Mouse (Mus musculus) kidney, postnatal 36 days (tissue): ENCODE results near the gene Rnf43.
A peak's percentile ranks its signal among the peaks of the same experiment; 100 is the strongest.

Source experiments
- DNase-seq, 2 experiments: peaks; one replicate each; pipeline ENCODE4 v3.0.0; 2021 to 2022; ENCODE audit warnings: mixed read lengths in 2 of 2

Rnf43 gene

DNA sequence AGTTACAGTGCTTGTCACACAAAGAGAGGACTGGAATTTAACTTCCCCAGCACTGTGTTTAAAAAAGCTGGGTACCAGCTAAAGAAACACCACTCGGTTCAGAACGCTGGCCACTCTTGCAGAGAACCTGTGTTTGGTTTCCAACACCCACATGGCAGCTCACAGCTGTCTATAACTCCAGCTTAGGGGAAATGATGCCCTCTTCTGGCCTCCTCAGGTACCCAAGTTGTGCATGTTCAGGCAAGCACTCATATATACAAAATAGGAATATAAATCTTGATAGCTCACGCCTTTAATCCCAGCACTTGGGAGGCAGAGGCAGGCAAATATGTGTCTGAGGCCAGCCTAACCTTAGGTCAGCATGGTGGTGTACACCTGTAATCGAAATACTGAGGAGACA lies 53.5 kb downstream of the Rnf43 start:
- no peak for DNase-seq

DNA sequence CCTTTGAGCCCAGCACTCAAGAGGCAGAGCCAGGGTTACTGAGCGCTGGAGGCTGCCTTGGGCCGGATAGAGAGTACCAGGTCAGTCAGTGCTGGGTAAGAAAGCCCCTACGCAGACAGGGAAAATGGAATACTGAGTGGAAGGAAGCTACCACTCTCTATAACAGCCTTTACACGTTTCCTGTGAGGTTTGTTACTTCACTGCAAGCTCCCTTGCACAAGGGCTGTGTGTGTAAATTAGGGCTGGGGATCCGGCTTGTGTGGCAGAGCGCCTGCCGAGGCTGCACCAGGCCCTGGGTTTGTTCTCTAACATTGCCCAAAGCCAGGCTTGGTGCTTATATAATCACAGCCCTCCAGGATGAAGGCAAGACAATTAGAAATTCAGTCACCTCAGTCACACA lies 57.0 kb downstream of the Rnf43 start:
- no peak for DNase-seq

DNA sequence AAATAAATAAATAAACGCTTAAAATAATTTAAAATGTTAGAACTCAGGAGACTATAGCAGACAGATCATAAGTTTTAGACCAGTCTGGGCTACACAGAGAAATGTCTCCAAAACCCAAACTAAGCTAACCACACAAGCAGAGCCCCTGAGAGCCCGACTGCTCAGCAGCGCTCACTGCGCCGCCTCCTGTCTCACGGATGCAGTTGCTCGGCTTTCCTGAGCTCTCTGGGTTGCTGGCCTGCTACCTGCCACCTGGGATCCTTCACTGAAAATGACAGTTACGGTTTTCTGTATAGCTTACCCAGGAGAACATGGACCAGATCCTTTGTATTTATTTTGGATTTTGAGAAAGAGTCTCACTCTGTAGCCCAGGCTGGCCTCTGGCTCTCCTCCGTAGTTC lies 57.8 kb downstream of the Rnf43 start:
- no peak for DNase-seq

DNA sequence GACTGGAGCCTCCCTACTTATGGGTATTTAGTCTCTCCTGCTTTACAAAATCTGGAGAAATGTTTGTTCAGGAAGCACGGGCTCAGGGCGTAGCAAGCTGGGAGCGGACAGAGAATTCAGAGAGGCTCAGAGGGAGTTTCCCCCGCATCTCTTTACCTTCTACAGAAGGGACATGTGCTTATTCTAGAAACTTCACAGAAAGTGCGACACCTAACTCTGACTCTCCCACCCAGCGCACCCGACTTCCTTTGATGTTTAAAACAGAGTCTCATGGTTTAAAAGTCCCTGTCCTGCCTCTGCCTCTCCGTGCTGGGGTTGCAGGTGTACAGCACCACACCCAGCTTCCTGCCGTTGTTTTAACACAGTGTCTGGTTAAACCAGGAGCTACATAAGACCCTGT lies 58.3 kb downstream of the Rnf43 start:
- DNase-seq, result no peak

DNA sequence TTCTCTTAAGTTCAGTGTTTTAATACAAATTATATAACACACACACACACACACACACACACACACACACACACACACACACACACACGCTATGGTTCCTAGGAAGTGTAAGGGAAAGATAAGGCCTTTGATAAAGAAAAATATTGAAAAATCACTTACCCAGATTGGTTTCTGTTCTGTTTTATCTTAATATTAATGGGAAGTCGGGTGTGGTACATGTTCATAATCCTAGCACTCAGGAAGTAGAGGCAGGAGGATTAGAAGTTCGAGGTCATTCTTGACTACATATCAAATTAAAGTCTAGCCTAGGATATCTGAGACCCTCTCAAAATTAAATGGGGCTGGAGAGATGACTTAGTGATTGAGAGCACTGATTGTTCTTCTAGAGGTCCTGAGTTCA lies 59.6 kb downstream of the Rnf43 start:
- no peak for DNase-seq

DNA sequence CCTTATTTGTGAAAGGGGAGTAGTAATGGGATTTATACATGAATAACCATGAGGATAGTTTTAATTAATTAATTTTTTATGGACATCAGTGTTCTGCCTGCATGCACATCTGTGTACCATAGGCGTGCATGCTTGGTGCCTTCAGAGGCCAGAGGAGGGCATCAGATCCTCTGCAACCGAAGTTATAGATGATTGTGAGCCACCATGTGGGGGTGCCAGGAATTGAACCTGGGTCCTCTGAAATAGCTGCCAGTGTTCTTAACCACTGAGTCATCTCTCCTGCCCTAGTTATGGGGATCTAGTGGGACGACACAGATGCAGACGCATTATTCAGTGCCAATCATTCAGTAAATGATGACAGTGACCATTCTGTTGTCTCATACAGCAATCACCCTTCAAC lies 60.4 kb downstream of the Rnf43 start:
- DNase-seq, result no peak

DNA sequence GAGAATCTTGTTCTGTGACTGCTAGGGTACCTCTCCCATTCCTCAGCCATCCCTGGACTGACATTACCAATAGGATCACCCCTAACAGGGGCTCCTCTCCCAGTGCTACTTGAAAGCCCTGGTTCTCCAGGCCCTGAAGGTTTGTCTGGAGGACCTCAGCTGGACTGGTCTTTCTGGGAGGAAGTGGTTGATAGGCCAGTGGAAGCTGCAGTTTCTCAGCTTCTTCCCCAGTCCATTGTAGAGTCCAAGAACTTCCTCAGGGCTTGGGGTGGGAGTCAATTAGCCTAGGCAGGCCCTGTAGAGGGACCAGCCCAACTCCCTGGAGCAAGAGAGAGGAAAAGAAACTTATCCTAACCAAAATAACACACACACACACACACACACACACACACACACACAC lies 63.0 kb downstream of the Rnf43 start:
- DNase-seq, result no peak

DNA sequence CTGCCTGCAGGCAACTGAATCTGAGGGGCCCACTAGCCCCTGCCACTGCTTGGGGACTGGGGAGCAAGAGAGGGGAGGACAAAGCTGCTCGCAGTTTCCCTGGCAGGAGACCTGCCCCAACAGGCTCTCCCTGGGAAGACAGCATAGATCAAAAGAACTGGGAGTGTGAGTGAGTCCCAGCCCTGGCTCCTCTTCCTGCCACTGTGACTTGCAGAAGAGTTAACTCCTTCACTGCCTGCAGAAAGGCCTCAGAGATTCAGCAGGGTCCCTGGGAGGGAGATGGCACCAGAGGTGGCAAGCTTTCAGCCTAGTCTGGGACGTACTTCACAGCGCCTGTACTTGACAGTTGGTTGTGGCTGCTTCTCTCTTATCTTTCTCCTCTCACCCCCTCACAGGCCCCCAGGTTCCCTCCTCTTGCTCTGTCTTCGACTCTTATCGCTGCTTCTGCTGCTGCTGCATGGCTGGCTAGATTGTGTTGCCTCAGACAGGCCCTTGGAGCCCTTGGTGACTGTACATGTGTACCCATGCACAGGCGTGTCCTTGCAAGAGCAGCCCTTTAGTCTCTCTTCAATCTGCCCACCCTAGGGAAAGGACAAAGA lies 63.5 kb downstream of the Rnf43 start:
- no peak for DNase-seq

DNA sequence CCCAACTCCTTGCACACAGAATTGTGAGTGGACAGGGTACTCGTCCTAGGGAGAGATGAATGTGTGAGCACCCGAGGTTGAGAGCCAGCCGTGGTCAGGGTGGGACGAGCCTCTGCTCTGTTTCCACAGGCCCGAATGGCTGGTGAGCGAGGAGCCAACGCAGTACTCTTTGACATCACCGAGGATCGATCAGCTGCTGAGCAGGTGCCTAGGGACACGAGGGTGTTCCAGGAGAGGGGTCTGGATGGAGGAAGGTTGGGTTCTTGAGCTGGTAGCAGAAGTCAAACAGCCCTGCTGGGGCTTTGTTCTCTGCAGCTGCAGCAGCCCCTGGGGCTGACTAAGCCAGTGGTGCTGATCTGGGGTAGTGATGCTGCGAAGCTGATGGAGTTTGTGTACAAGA lies 64.5 kb downstream of the Rnf43 start:
- no peak for DNase-seq

DNA sequence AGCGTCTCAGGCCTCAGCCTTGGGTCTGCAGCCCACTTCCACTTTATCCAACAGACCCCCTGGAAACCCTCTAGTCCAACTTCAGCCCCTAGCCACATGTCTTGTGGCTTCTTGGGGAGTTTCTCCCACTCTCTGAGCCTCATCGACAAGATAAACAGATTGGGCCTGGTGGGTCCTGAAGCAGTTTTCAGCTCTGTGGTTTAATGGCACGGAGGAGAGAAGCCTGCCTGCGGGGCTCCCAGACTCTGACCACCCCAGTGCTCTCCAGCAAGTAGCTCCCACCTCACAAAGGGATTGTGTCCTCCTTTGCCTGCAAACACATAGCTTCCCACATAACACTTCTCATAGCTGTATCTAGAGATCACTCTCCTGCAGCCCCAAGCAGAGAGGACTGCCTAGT lies 64.9 kb downstream of the Rnf43 start:
- no peak for DNase-seq

DNA sequence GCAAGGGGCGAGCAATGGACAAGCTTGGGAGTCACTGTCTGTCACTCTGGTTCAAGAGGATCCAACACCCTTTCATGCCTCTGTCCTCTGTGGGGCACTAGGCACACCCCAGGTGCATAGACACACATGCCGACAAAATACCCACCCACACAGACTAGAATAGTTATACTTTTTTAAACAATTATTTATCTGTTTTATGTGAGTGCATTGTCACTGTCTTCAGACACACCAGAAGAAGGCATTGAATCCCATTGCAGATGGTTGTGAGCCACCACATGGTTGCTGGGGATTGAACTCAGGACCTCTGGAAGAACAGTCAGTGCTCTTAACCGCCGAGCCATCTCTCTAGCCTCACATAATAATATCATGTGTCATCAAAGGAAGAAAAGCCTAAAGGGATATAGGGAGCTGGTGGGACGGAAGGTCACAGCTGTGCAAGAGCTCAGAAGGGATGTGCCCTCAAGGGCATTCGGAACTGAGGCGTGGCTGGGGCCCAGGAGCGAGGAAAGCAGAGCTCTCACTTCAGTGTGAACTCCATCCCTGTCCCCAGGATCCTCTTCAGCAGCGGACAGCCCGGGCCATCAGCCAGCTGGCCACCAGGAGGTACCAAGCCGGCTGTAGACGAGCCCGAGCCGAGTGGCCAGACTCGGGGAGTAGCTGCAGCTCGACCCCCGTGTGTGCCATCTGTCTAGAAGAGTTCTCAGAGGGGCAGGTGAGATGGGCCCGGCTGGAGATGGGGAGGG lies 66.5 kb downstream of the Rnf43 start:
- DNase-seq, result no peak

DNA sequence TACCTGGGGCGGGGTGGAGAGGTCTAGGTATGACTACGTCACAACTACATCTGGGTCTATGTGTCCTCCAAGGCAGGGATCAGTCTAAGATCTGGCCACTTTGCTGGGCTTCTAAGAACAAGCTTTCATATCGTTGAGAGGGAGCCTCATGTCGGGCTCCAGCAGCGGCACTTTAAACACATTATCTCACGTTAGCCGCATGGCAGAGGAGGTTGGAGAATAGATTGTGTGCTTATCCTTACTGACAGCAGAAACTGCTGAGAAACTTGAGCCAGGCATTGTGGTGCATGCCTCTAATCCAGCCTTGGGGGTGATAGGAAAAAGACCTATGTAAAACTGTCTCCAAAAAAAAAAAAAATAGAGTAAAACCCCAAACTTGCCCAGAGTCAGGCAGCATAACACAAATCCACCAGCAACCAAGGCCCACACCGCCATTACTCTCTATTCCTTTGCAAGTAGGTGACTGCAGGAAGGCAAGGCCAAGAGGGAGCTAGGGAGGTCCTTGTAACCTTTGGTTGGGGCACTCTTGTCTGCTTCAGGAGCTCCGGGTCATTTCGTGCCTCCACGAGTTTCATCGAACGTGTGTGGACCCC lies 67.2 kb downstream of the Rnf43 start:
- no peak for DNase-seq

DNA sequence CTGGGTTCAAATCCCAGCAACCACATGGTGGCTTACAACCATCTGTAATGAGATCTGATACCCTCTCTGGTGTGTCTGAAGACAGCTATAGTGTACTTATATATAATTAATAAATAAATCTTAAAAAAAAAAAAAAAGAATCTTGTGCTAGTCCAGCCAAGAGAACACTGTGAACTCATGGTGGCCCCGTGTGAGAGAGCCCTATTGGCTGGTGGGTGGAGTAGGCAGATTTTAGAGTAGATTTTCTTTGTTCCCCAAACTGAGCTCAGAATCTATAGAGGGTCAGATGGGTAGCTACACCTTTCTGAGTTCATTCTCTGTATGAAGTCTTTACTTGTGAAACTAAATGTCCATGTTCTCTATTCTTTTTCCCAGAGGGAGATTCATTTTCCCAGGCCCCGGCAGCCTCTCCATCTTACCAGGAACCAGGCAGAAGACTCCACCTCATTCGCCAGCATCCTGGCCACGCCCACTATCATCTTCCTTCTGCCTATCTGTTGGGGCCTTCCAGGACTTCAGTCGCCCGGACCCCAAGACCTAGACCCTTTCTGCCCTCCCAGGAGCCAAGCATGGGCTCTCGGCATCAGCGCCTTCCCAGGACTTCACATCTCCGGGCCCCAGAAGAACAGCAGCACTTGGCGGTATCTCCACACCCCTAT lies 68.3 kb downstream of the Rnf43 start:
- no peak for DNase-seq

DNA sequence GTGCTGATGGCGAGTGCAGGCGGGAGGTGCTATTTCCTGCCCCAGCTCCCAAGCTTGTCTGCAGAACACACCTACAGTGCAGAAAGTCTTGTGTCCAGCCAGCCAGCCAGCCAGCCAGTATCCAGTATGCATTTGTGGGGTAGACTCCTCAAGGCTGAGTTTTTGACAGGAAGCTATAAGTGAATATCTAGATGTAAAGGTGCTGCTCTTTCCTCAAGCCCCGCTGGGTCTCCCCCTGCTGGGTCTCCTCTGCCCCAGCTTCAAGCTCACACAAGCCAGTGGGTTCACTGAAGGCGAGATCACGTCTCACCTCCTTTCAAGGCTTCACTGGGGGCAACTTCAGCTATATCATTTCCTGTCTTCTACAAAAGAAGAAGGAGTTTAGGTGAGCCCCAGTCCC lies 71.8 kb downstream of the Rnf43 start:
- DNase-seq, result no peak

DNA sequence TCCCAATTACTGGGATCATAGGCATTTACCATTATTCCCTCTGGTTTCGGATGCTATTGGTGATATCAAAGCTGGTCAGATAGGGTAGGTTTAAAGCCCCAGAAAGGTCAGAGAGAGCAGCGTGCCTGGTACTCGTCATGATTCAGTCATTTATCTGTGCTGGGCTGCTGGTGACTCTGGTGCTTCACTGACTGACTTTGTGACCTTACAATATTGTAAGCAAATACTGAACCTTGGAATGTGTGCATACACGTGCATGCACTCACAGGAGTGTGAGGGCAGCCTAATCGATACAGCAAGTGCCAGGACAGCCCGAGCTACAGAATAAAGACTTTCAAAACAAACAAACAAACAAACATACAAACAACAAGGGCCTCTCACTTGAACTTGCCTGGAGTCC lies 73.2 kb downstream of the Rnf43 start:
- DNase-seq, result no peak

DNA sequence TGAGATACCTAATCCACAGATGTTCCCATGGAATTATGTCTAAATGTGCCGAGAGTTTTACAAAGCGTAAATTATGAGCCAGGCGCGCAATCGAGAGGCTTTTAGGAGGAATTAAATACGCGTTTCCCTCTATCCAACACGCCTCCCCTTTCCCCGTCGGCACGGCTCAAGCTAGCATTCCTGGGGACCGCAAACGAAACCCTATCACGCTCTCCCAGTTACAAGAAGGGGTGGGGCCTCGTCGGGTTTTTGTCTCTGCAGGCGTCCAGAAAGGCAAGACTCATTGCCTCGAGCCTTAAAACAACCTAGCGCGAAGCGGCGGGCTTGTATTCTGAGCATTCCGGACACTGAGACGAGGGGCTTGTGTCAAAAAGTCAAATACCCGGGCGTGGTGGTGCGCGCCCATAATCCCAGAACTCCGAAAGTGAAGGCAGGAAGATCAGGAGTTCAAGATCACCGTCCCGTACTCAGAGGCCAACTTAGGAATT lies 74.2 kb downstream of the Rnf43 start:
- peak; percentile 55 to 74 for DNase-seq

DNA sequence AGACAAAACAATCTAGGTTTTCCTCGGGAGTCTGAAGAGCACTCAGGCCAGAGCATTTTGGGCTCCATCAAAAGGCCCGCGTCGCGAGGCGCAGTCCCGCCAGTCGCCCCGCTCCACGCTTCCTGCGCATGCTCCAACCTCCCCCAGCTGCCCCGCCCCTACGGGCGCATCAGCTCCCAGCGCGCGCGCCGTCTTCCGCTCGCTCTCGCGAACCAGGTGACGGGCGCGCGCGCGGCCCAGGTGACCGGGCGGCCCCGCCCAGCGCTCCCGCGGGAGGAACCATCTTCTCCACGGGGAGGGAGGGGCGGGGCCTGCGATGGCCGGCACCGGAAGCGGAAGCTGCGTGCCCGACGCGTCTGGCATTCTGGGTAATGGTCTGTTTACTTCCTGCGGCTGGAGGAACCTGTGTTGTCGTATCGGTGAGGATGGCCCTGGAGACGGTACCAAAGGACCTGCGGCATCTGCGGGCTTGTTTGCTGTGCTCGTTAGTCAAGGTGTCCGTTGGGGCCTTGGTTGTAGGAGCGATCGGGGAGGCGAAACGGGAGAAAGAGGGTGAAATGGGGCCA lies 74.7 kb downstream of the Rnf43 start, which contains the start of gene Supt4a:
Gene Supt4a (plus strand): TSS at position 378 of the 566 bp plus-strand sequence.
- DNase-seq, result peak; percentile 96 to 99

DNA sequence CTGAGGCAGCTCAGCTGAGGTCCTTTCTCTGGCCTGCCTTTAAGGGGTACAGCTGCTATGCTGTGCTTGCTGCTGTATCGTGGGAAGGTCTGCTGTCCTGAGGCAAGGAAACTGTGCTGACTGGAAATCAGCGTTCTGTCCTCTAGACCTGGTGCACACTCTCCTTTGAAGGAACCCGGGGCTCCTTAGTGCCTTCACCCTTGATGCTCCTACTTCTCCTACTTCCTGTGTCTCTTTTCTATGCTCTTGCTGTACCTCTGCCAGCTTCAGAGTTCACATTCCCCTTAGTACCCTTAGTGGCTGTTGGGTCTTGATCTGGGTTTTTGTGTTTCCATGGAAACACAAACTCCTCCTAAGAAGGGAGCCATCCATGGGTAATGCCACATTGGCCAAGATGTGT lies 81.2 kb downstream of the Rnf43 start:
- DNase-seq, result no peak

DNA sequence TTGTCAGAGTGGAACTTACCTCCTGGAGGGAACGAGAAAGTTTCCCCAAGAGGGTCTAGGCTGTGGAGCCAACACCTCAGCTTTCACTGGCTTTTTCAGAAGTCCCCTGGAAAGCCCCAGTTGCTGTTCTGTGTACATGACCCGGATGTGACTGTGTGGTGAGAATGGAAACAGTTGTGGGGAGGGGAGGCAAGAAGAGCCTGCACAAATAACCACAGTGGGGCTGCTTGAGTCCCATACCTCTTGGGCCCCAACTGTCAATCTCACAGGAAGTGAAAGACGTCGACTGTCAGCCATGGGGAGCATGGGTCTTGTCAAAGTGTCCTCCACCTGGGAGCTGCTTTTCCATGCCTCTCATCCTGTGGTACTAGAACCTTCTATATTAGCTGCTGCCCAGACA lies 82.4 kb downstream of the Rnf43 start:
- DNase-seq, result no peak

DNA sequence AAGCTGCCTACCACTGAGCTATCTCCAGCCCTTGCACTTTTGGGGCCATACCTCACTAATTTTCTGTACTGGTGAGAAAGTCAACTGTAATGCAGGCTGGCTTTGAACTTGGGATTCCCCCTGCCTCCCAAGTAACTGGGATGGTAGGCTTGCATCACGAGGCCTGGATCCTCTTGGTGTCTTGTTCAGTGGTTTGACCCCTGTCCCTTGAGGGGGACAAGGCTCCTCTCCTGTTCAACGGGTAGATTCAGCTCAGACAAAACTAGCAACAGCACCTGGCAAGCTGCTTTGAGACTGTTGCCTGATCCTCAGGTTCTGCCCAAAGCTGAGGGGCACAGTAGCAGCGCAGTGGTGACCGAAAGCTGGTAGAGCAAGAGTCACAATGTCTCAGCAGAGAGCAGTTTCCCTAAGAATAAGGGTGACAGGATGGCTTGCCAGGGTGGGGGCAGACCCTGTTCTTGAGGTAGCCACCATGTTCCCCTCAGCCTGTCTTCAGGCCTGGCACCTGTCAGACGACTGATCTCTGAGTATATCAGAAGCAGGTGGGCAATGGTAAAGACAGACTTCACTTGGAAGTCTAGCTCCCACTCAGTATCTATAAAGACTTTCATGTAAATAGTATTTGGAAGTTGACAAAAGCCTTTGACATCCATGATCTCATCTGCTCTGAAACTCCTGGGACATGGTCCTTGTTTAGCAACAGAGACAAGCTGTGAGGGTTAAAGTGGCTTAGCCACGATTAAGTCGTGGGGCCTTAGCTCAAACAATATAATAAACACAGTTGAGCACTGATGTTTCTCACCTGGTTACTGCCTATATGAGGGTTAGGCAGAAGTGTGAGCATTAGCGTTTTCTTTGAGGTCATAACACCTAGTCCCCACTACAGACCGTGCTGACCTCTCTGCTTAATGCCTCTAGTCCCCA lies 83.4 kb downstream of the Rnf43 start:
- DNase-seq, result no peak

DNA sequence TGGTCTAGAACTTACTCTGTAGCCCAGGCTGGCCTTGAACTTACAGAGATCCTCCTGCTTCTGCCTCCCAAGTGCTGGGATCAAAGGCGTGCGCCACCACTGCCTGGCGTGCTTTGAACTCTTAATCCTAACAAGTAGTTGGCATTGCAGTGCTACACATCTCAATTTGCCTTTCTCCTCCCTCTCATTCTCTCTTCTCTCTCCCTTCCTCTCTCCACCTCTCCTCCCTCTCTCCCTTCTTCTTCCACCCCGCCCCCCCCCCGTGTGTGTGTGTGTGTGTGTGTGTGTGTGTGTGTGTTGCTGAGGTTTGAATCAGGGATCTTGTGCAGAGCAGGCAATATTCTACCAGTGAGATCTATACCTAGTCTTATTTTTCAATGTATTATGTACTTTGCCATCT lies 84.8 kb downstream of the Rnf43 start:
- no peak for DNase-seq

DNA sequence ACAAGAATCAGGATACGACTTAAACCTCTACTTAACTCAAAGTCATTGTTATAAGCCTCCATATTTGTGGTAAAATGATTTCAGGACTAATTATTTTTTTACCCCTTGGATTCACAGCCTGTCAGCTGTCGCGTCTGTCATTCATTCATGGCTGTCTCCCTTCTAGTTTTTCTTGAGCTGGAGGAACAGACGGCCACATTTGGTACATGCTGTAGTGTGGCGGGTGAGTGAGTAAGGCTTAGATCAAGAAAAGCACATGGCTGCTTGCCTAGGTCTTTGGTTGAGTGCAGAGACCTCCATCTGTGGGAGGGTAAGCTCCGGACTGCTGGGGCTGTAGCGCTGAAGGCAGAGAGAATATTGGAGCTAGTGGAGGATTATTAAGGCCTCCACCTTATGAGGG lies 85.2 kb downstream of the Rnf43 start:
- DNase-seq, result no peak
